Mouse (Mus musculus) left cerebral cortex, postnatal 14 days (tissue): Measurements from ENCODE around the gene Gzmk. TPM values are rescaled to one million over a fixed set of nuclear protein-coding genes. Genes with fewer than 3 reads are reported as not detected.
"Not testable (repeated sequence)": the region's sequence is repeated elsewhere in the genome, so short reads cannot be mapped to it uniquely, and the experiment has no call there.

Experiments used
- DNase-seq, 2 experiments: peaks; one replicate each; pipeline ENCODE4 v3.0.0; 2021 to 2022; ENCODE audit warnings: low spot score in 2 of 2, mixed read lengths in 1 of 2
- intact Hi-C: fragments of 180-260 bp; cut with DNase I; formaldehyde crosslinking; loops from one replicate; pipeline ENCODE4 v1.15.1; 2025
- long read RNA-seq, 2 experiments: library from polyadenylated mRNA; stranded (forward); transcript quantifications; one replicate each; pipeline ENCODE4 v2.0.0; 2021
- total RNA-seq, 2 experiments: library from RNA; stranded (reverse); gene quantifications; 2 replicates each; pipeline ENCODE4 v1.2.3; 2021

Gene Gzmk
- not detected for total RNA-seq
- long read RNA-seq, experiment 1, partial matches to known transcripts = 0 of 1 reads
- long read RNA-seq, experiment 1, other reads (novel, unspliced or antisense) = 1 of 1 reads
- long read RNA-seq, experiment 2 = 0 reads

- DNase-seq = peak; percentile 59 to 89
- intact Hi-C loops = no loop called here
Measured at GRCm38 (mm10) chr13:113225811-113226210, at the start of gene Gzmk. Gene Gzmk (minus strand): TSS chr13:113225908.

GRCm38 (mm10) chr13:113271189-113271588 is 45.5 kb upstream of the Gzmk start:
- intact Hi-C loops = no loop called here
- no peak for DNase-seq

- intact Hi-C loops = loop anchor here (5.0 kb wide), 3 partner anchors 347 to 597 kb away; partner anchors contain the start of gene Snx18
- DNase-seq = peak; percentile 87 to 89
Measured at GRCm38 (mm10) chr13:113269777-113270776, 44.4 kb upstream of the Gzmk start.

- no peak for DNase-seq
- intact Hi-C loops = loop anchor here (5.0 kb wide), 3 partner anchors 350 to 600 kb away; partner anchors contain the start of gene Snx18
Measured at GRCm38 (mm10) chr13:113267204-113267603, 41.5 kb upstream of the Gzmk start.

GRCm38 (mm10) chr13:113266495-113266951 is 40.8 kb upstream of the Gzmk start:
- intact Hi-C loops = loop anchor here (1.0 to 5.0 kb wide), 4 partner anchors 220 to 601 kb away; partner anchors contain the start of genes Gpx8 and Snx18
- DNase-seq = peak; percentile 74 to 85

GRCm38 (mm10) chr13:113265257-113265656 is 39.5 kb upstream of the Gzmk start:
- DNase-seq = peak; percentile 58 to 72
- intact Hi-C loops = loop anchor here (5.0 kb wide), 3 partner anchors 352 to 602 kb away; partner anchors contain the start of gene Snx18

- DNase-seq = peak; percentile 60 to 70
- intact Hi-C loops = no loop called here
Measured at GRCm38 (mm10) chr13:113262822-113263221, 37.1 kb upstream of the Gzmk start.

GRCm38 (mm10) chr13:113259237-113259636 is 33.5 kb upstream of the Gzmk start:
- intact Hi-C loops = no loop called here
- DNase-seq = no peak

GRCm38 (mm10) chr13:113257190-113257589 is 31.5 kb upstream of the Gzmk start:
- intact Hi-C loops = no loop called here
- DNase-seq = no peak

- intact Hi-C loops = no loop called here
- DNase-seq = no peak
Measured at GRCm38 (mm10) chr13:113256766-113257165, 31.1 kb upstream of the Gzmk start.

- intact Hi-C loops, DNase-seq: not testable (repeated sequence)
Measured at GRCm38 (mm10) chr13:113252580-113252979, 26.9 kb upstream of the Gzmk start.

GRCm38 (mm10) chr13:113245025-113245424 is 19.3 kb upstream of the Gzmk start:
- DNase-seq = no peak
- intact Hi-C loops = no loop called here

GRCm38 (mm10) chr13:113242129-113242528 is 16.4 kb upstream of the Gzmk start:
- intact Hi-C loops = no loop called here
- no peak for DNase-seq

- peak in 1 of 2 experiments; percentile 15 for DNase-seq
- intact Hi-C loops = no loop called here
Measured at GRCm38 (mm10) chr13:113227666-113228463, 2.2 kb upstream of the Gzmk start.

GRCm38 (mm10) chr13:113227076-113227475 is 1.4 kb upstream of the Gzmk start:
- intact Hi-C loops = no loop called here
- no peak for DNase-seq

GRCm38 (mm10) chr13:113224105-113224504 is 1.6 kb downstream of the Gzmk start:
- DNase-seq = peak; percentile 54 to 82
- intact Hi-C loops = no loop called here

- no peak for DNase-seq
- intact Hi-C loops = no loop called here
Measured at GRCm38 (mm10) chr13:113221851-113222250, 3.9 kb downstream of the Gzmk start.

- intact Hi-C loops = no loop called here
Measured at GRCm38 (mm10) chr13:113213865-113214264, 11.8 kb downstream of the Gzmk start.

GRCm38 (mm10) chr13:113212401-113212800 is 13.3 kb downstream of the Gzmk start:
- intact Hi-C loops = no loop called here
- no peak for DNase-seq

More at GRCm38 (mm10) chr13:113213865-113214264, 11.8 kb downstream of the Gzmk start:
- no peak for DNase-seq
